Mouse (Mus musculus): ENCODE data around the gene Adgrl3. TPM values are rescaled to one million over a fixed set of nuclear protein-coding genes. Genes with fewer than 3 reads are reported as not detected.
A peak's percentile ranks its signal among the peaks of the same experiment; 100 is the strongest.

The Adgrl3 gene
- polyA plus RNA-seq (2016; fragmentation: Nextera tagmentation; extraction: Ambion mirVana) = 5.8 and 9.0 TPM in 2 replicates

GRCm38 (mm10) chr5:81019590-81020254 is at the start of gene Adgrl3:
TSS of gene Adgrl3 (plus strand) at chr5:81020138.
- under 1% methylated on average over 63 of the region's 70 CpGs for WGBS
- peak within 1 kb of the TSS; percentile 92 for H3K27ac ChIP-seq
- H3K9me3 ChIP-seq = no peaks in the 10 kb centered on the region
- DNase-seq (ENCODE audit: low spot score) = peak; percentile 83
- no peaks in the 10 kb centered on the region for H3K36me3 ChIP-seq
- H3K4me1 ChIP-seq = peaks cover 16% of the 10 kb centered on the region
- H3K4me3 ChIP-seq = peak within 1 kb of the TSS; percentile 83
- peaks cover 5% of the 10 kb centered on the region; the same call in 1 of the 2 replicates for H3K27me3 ChIP-seq (ENCODE audit: insufficient read depth, poor library complexity, severe bottlenecking)

GRCm38 (mm10) chr5:81019166-81019565 is 772 bp upstream of the Adgrl3 start:
- Histone ChIP-seq H3K27me3 (ENCODE audit: insufficient read depth, poor library complexity, severe bottlenecking) (peaks cover 5% of the 10 kb centered on the region; the same call in 1 of the 2 replicates), H3K4me1 (peaks cover 16% of the 10 kb centered on the region), H3K9me3 (no peaks in the 10 kb centered on the region), H3K4me3 (peak overlapping the region; percentile 83), H3K27ac (peak overlapping the region; percentile 92), H3K36me3 (no peaks in the 10 kb centered on the region)
- DNase-seq (ENCODE audit: low spot score) = no peak
- WGBS = 10% methylated on average over 3 of the region's 3 CpGs

DNA sequence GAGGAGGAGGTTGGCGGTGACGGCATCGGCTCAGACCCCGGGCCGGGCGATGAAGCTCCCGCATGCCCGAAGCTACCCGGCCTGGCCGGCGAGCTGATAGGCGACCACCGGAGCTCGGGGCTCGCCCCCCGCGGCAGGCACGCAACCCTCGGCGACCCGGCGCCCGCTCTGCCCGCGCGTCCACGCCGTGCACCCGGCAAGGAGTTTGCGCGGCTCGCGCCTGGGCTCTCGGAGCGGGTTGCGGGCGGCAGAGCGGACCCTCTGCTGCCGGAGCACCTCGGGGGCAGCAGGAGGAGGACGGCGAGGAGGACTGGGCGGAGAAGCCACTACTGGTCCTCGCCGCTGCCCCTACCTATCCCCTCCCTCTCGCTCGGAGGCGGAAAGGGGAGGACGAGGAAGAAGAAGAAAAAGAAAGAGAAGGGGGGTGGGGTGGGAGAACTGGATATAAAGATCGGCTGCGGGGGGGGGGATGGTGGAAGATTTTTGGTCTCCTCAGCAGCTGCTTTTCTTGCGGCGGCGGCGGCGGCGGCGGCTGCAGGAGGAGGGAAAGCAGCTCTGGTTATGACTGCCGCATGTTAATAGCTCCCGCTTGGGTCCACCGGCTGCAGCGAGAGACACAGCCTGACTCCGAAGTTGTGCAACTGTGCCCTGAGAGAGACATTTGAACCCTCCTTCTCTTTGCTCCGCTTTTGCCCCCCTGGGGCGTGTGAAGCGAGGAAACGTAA is 505 bp downstream of the Adgrl3 start:
- WGBS = under 1% methylated on average over 58 of the region's 67 CpGs

DNA sequence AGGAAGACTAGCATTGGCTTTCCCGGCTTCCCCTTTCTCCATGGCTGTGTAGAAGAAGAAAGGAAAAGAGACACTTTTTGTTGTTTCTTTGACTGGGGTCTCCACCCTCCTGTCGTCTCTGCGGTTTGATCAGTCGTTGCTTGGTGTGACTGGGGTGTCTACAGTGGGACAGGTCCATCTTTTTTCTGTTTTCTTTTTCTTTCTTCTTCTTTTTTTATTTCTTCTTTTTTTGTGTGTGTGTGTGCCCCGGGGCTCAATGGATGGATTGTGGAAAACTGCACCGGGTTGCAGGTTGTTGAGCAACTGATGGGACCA is 1.0 kb downstream of the Adgrl3 start:
- DNase-seq (ENCODE audit: low spot score) = no peak
- under 1% methylated on average over 6 of the region's 6 CpGs for WGBS
- no peaks in the 10 kb centered on the region for H3K36me3 ChIP-seq
- H3K4me1 ChIP-seq = peaks cover 16% of the 10 kb centered on the region
- H3K27me3 ChIP-seq (ENCODE audit: insufficient read depth, poor library complexity, severe bottlenecking) = peaks cover 5% of the 10 kb centered on the region; the same call in 1 of the 2 replicates
- H3K4me3 ChIP-seq = peak overlapping the region; percentile 83
- H3K9me3 ChIP-seq = no peaks in the 10 kb centered on the region
- peak overlapping the region; percentile 92; the same call in 1 of the 2 replicates for H3K27ac ChIP-seq

More for the DNA sequence above, 505 bp downstream of the Adgrl3 start:
- no peaks in the 10 kb centered on the region for H3K36me3 ChIP-seq
- peaks cover 16% of the 10 kb centered on the region for H3K4me1 ChIP-seq
- H3K27ac ChIP-seq = peak overlapping the region; percentile 92
- peak overlapping the region; percentile 83 for H3K4me3 ChIP-seq
- DNase-seq (ENCODE audit: low spot score) = peak; percentile 80
- no peaks in the 10 kb centered on the region for H3K9me3 ChIP-seq
- peaks cover 5% of the 10 kb centered on the region; the same call in 1 of the 2 replicates for H3K27me3 ChIP-seq (ENCODE audit: insufficient read depth, poor library complexity, severe bottlenecking)

DNA sequence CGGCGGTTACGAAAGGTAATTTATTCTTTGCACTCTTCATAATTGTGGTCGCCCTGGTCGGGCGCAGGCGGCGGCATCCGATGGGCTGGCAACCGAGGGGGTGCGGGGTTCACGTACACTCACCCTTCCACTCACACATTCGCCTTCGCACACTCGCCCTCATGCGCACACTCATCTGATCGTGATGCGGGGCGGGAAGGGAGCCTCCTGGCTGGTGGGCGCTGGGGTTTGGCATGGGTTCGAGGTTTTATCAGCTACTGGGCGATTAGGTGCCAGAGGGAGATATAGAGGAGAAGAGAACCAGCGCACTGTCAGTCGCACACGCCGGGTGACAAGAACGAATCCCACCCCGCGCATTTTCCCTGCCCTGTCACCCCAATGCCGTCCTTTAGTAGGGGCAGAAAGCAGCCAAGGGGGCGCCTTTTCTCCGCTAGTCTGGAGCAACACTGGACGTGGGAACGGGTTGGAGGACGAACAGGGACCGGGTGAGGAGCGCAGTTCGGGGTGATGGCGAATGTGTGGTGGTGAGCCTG is 1.5 kb downstream of the Adgrl3 start:
- peaks cover 5% of the 10 kb centered on the region; the same call in 1 of the 2 replicates for H3K27me3 ChIP-seq (ENCODE audit: insufficient read depth, poor library complexity, severe bottlenecking)
- H3K4me1 ChIP-seq = peaks cover 16% of the 10 kb centered on the region
- 1% methylated on average over 39 of the region's 39 CpGs for WGBS
- H3K9me3 ChIP-seq = no peaks in the 10 kb centered on the region
- H3K27ac ChIP-seq = peak overlapping the region; percentile 92
- peak; percentile 75 for DNase-seq (ENCODE audit: low spot score)
- peak overlapping the region; percentile 83 for H3K4me3 ChIP-seq
- H3K36me3 ChIP-seq = no peaks in the 10 kb centered on the region

DNA sequence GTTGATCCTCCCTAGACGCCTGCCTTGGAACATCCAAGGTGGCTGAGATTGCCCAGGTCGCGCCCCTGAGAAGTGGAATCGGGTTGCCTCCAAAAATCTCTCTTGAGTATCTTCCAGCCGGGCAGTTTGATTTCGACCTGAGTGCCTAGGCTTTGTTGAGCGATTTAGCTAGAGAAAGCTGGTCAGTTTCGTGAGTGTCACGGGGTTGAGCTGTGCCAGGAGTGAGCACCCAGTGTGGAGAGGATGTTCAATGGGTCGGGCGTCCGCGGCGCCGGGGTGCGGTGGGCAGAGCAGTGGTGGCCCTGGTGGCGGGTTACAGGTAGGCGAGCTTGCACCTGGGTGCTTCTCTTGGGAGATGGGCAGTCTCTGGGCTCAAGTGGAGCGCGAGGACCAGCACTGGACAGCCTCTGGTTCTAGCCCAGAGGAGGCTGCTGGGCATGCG is 1.9 kb downstream of the Adgrl3 start:
- no peaks in the 10 kb centered on the region for H3K9me3 ChIP-seq
- H3K27ac ChIP-seq = peak overlapping the region; percentile 92
- peaks cover 16% of the 10 kb centered on the region for H3K4me1 ChIP-seq
- peak overlapping the region; percentile 83 for H3K4me3 ChIP-seq
- no peaks in the 10 kb centered on the region for H3K36me3 ChIP-seq
- DNase-seq (ENCODE audit: low spot score) = peak; percentile 75
- WGBS = 2% methylated on average over 21 of the region's 21 CpGs
- peaks cover 5% of the 10 kb centered on the region; the same call in 1 of the 2 replicates for H3K27me3 ChIP-seq (ENCODE audit: insufficient read depth, poor library complexity, severe bottlenecking)

DNA sequence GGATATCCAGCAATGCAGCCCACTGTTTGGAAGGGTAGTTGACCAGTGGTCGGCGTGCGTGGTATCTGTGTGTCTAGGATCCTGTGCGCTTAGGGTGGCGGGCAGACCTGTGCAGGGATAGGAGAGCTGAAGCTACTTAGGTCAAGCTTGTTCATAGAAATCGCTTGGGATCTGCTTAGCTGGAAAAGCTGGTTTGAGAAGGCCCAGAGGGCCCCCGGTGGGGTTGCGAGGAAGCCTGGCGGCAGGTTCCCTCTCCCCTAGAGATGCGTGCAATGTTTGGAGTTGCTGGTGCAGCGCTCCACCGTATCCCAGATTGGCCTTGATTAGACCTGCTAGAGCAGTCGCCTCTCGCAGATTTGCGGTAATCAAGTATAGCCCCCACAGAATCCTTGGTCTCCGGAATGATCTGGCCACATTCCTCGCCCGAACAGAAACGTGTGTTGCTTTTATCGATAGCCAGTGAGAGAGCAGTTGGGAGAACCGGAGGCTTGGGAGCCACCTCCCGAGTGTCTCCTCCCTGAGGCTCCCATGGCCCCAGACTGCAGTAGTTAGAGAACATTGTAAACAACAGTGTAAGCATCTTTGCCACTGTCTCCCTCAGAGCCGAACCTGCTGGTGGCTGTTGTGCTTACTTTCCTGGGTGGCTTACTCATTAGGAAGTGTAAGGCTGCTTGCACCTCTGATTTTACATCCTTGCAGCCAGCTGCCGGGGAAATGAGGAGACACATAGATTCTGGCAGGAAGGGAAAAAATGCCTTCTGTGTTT is 2.6 kb downstream of the Adgrl3 start:
- DNase-seq (ENCODE audit: low spot score) = peak; percentile 73
- H3K4me3 ChIP-seq = peak overlapping the region; percentile 83
- 2% methylated on average over 24 of the region's 24 CpGs for WGBS
- H3K27me3 ChIP-seq (ENCODE audit: insufficient read depth, poor library complexity, severe bottlenecking) = peaks cover 5% of the 10 kb centered on the region; the same call in 1 of the 2 replicates
- peaks cover 16% of the 10 kb centered on the region for H3K4me1 ChIP-seq
- H3K36me3 ChIP-seq = no peaks in the 10 kb centered on the region
- H3K27ac ChIP-seq = peak overlapping the region; percentile 92
- no peaks in the 10 kb centered on the region for H3K9me3 ChIP-seq

GRCm38 (mm10) chr5:81023923-81024715 is 4.2 kb downstream of the Adgrl3 start:
- 27% methylated on average over 17 of the region's 17 CpGs for WGBS
- H3K4me3 ChIP-seq = peak overlapping the region; percentile 25; the same call in 1 of the 2 replicates
- H3K9me3 ChIP-seq = no peaks in the 10 kb centered on the region
- peaks cover 16% of the 10 kb centered on the region for H3K4me1 ChIP-seq
- no peak for DNase-seq (ENCODE audit: low spot score)
- H3K27ac ChIP-seq = no peak overlapping the region
- H3K36me3 ChIP-seq = no peaks in the 10 kb centered on the region
- peaks cover 5% of the 10 kb centered on the region; the same call in 1 of the 2 replicates for H3K27me3 ChIP-seq (ENCODE audit: insufficient read depth, poor library complexity, severe bottlenecking)

GRCm38 (mm10) chr5:81028875-81029274 is 8.9 kb downstream of the Adgrl3 start:
- H3K27me3 ChIP-seq (ENCODE audit: insufficient read depth, poor library complexity, severe bottlenecking) = no peaks in the 10 kb centered on the region
- no peaks in the 10 kb centered on the region for H3K9me3 ChIP-seq
- no peak overlapping the region for H3K27ac ChIP-seq
- no peaks in the 10 kb centered on the region for H3K36me3 ChIP-seq
- H3K4me3 ChIP-seq = no peak overlapping the region
- no peak for DNase-seq (ENCODE audit: low spot score)
- 45% methylated on average over 2 of the region's 2 CpGs for WGBS
- H3K4me1 ChIP-seq = peaks cover 2% of the 10 kb centered on the region; the same call in 1 of the 2 replicates

DNA sequence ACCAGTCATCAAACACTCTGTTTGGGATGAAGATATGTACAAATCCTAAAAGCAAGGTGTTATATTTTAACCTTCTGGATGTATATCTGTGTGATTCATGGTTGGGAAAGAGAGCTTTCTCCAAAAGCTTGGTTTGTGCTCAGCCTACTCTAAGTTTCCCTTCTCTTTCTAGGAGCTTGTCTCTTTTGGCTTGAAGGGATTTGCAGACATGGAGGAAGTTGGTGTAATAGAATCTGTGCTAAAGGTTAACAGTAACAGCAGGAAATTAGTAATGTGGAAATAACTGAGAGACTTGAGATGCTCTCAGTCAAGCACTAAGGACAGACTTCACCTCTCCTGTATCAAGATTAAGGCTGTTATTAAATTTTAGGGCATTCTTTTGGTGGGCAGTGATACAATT is 17.2 kb downstream of the Adgrl3 start:
- Histone ChIP-seq H3K4me1 (peaks cover 6% of the 10 kb centered on the region; the same call in 1 of the 2 replicates), H3K4me3 (no peak overlapping the region), H3K27me3 (ENCODE audit: insufficient read depth, poor library complexity, severe bottlenecking) (no peaks in the 10 kb centered on the region), H3K9me3 (no peaks in the 10 kb centered on the region), H3K27ac (no peak overlapping the region), H3K36me3 (no peaks in the 10 kb centered on the region)
- DNase-seq (ENCODE audit: low spot score) = no peak

DNA sequence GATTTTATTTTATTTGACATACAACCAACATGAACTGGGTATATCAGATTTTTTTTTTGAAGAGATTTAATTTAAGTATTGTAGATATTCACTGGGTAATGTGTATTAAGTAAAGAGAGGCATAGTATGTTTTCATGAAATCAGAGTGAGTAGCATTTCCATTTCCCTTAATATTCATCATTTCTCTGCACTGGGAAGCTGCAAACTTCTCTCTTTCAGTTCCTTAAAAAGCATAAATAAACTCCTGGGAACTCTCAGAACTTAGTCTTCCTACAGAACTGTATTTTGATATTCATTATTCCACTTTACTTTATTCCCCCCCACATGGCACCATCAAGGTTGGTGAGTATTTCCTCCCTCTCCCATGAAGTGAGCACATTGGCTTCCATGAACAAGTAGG is 23.9 kb downstream of the Adgrl3 start:
- Histone ChIP-seq H3K4me3 (no peak overlapping the region), H3K27ac (no peak overlapping the region), H3K4me1 (peaks cover 6% of the 10 kb centered on the region; the same call in 1 of the 2 replicates), H3K9me3 (no peaks in the 10 kb centered on the region), H3K36me3 (no peaks in the 10 kb centered on the region), H3K27me3 (ENCODE audit: insufficient read depth, poor library complexity, severe bottlenecking) (no peaks in the 10 kb centered on the region)
- DNase-seq (ENCODE audit: low spot score) = no peak

DNA sequence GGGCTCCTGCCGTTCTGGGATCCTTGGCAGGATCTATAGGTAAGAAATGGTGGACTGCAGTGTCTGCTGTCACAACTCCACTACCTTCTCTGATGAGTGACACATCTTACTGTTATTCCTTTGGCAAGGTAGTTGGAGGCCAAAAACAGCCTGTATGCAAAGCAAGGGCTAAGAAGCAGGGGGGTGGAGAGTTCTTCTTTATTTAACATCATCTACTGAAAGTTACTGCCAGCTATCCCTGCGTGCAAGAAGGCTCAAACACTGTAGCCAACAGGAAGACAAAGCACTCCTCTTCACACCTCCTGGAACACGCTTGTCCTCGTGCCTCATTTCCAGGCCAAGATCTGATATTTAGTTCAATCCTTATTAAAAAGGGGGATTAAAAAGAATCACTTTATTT is 26.2 kb downstream of the Adgrl3 start:
- 77% methylated on average over 4 of the region's 4 CpGs for WGBS
- Histone ChIP-seq H3K4me1 (no peaks in the 10 kb centered on the region), H3K36me3 (no peaks in the 10 kb centered on the region)

More for the DNA sequence above, 26.2 kb downstream of the Adgrl3 start:
- no peak overlapping the region for H3K27ac ChIP-seq
- no peaks in the 10 kb centered on the region for H3K9me3 ChIP-seq
- no peak for DNase-seq (ENCODE audit: low spot score)
- H3K27me3 ChIP-seq (ENCODE audit: insufficient read depth, poor library complexity, severe bottlenecking) = no peaks in the 10 kb centered on the region
- H3K4me3 ChIP-seq = no peak overlapping the region
